Mouse (Mus musculus): ENCODE data around the gene Stag1.
A peak's percentile ranks its signal among the peaks of the same experiment; 100 is the strongest.

- TF ChIP-seq CTCF (IDR thresholded peaks at IDR 0.05; ENCODE audit: insufficient read depth, low read length) = no peak
- peak; percentile 55; the same call in 1 of the 2 replicates for TF ChIP-seq POLR2A (IDR thresholded peaks at IDR 0.05; ENCODE audit: borderline replicate concordance, extremely low read depth, low read depth, low read length)
These were observed 46.6 kb downstream of the Stag1 start for GRCm38 (mm10) chr9:100644071-100644771.
